Mouse (Mus musculus): Measurements from ENCODE around the gene Adgrv1.
A peak's percentile ranks its signal among the peaks of the same experiment; 100 is the strongest.

Gene Adgrv1

GRCm38 (mm10) chr13:81610349-81610748 is 22.6 kb downstream of the Adgrv1 start:
- DNase-seq (ENCODE audit: low spot score) = no peak

- DNase-seq (ENCODE audit: low spot score) = no peak
These were observed 26.0 kb downstream of the Adgrv1 start for GRCm38 (mm10) chr13:81606991-81607390.

GRCm38 (mm10) chr13:81596910-81597607 is 35.9 kb downstream of the Adgrv1 start:
- DNase-seq (ENCODE audit: low spot score) = no peak

- DNase-seq (ENCODE audit: low spot score) = no peak
These were observed 54.3 kb downstream of the Adgrv1 start for GRCm38 (mm10) chr13:81578692-81579091.

GRCm38 (mm10) chr13:81570241-81570821 is 62.6 kb downstream of the Adgrv1 start:
- no peak for DNase-seq (ENCODE audit: low spot score)

- DNase-seq (ENCODE audit: low spot score) = no peak
These were observed 82.9 kb downstream of the Adgrv1 start for GRCm38 (mm10) chr13:81550024-81550423.

GRCm38 (mm10) chr13:81534916-81535315 is 98.0 kb downstream of the Adgrv1 start:
- DNase-seq (ENCODE audit: low spot score) = no peak

GRCm38 (mm10) chr13:81526687-81527086 is 106.3 kb downstream of the Adgrv1 start:
- DNase-seq (ENCODE audit: low spot score) = no peak

GRCm38 (mm10) chr13:81510142-81510541 is 122.8 kb downstream of the Adgrv1 start:
- DNase-seq (ENCODE audit: low spot score) = no peak

- no peak for DNase-seq (ENCODE audit: low spot score)
These were observed 135.9 kb downstream of the Adgrv1 start for GRCm38 (mm10) chr13:81497035-81497434.

GRCm38 (mm10) chr13:81491971-81492370 is 141.0 kb downstream of the Adgrv1 start:
- no peak for DNase-seq (ENCODE audit: low spot score)

- DNase-seq (ENCODE audit: low spot score) = no peak
These were observed 146.0 kb downstream of the Adgrv1 start for GRCm38 (mm10) chr13:81486980-81487379.

GRCm38 (mm10) chr13:81473750-81474149 is 159.2 kb downstream of the Adgrv1 start:
- no peak for DNase-seq (ENCODE audit: low spot score)

GRCm38 (mm10) chr13:81466661-81467060 is 166.3 kb downstream of the Adgrv1 start:
- DNase-seq (ENCODE audit: low spot score) = no peak

- DNase-seq (ENCODE audit: low spot score) = no peak
These were observed 167.2 kb downstream of the Adgrv1 start for GRCm38 (mm10) chr13:81465794-81466193.

- no peak for DNase-seq (ENCODE audit: low spot score)
These were observed 183.3 kb downstream of the Adgrv1 start for GRCm38 (mm10) chr13:81449630-81450029.

- DNase-seq (ENCODE audit: low spot score) = no peak
These were observed 183.8 kb downstream of the Adgrv1 start for GRCm38 (mm10) chr13:81449198-81449597.

- DNase-seq (ENCODE audit: low spot score) = no peak
These were observed 191.5 kb downstream of the Adgrv1 start for GRCm38 (mm10) chr13:81441412-81441811.

- DNase-seq (ENCODE audit: low spot score) = peak; percentile 41
These were observed 193.4 kb downstream of the Adgrv1 start for GRCm38 (mm10) chr13:81439390-81440025.

- no peak for DNase-seq (ENCODE audit: low spot score)
These were observed 195.9 kb downstream of the Adgrv1 start for GRCm38 (mm10) chr13:81437088-81437487.

- peak; percentile 23 for DNase-seq (ENCODE audit: low spot score)
These were observed 205.8 kb downstream of the Adgrv1 start for GRCm38 (mm10) chr13:81426896-81427755.

GRCm38 (mm10) chr13:81425111-81425510 is 207.8 kb downstream of the Adgrv1 start:
- no peak for DNase-seq (ENCODE audit: low spot score)
